Mouse (Mus musculus) midbrain, embryonic 14.5 days (tissue): Measurements from ENCODE around the gene Cmtm1. TPM values are rescaled to one million over a fixed set of nuclear protein-coding genes. Genes with fewer than 3 reads are reported as not detected.
A peak's percentile ranks its signal among the peaks of the same experiment; 100 is the strongest.
"Not testable (repeated sequence)": the region's sequence is repeated elsewhere in the genome, so short reads cannot be mapped to it uniquely, and the experiment has no call there.

Source experiments
- ATAC-seq: fragments of 200-750 bp; cut with Nextera tagmentation; 2 replicates; pipeline ENCODE4 v1.8.0; 2017; ENCODE audit warnings: moderate number of reproducible peaks, moderate library complexity; ENCODE audit not compliant: low FRiP score, low TSS enrichment
- DNase-seq: peaks from one replicate; pipeline ENCODE4 v3.0.0-alpha.2; 2015
- H3K27ac ChIP-seq: fragments of 300-500 bp; sonication (generic); replicated peaks from 2 replicates; pipeline ENCODE4 v1.5.1; 2014; ENCODE audit warnings: mild to moderate bottlenecking, low read depth, low read length, moderate library complexity
- H3K27me3 ChIP-seq: fragments of 300-500 bp; sonication (generic); 2 replicates; pipeline ENCODE4 v1.6.1; 2014; ENCODE audit warnings: low read length, control low read depth, mixed read lengths; ENCODE audit not compliant: control insufficient read depth, insufficient read depth
- H3K36me3 ChIP-seq: fragments of 300-500 bp; sonication (generic); 2 replicates; pipeline ENCODE4 v1.6.1; 2014; ENCODE audit warnings: low read length, control low read depth; ENCODE audit not compliant: control insufficient read depth, insufficient read depth
- H3K4me1 ChIP-seq: fragments of 300-500 bp; sonication (generic); 2 replicates; pipeline ENCODE4 v1.6.1; 2014; ENCODE audit warnings: mild to moderate bottlenecking, antibody characterized with exemption, low read length, control low read depth; ENCODE audit not compliant: control insufficient read depth, insufficient read depth
- H3K4me2 ChIP-seq: fragments of 300-500 bp; sonication (generic); 2 replicates; pipeline ENCODE4 v1.6.1; 2014; ENCODE audit warnings: mild to moderate bottlenecking, low read length, moderate library complexity
- H3K4me3 ChIP-seq: fragments of 300-500 bp; sonication (generic); replicated peaks from 2 replicates; pipeline ENCODE4 v1.5.1; 2014; ENCODE audit warnings: low read depth, low read length
- H3K9ac ChIP-seq: fragments of 300-500 bp; sonication (generic); replicated peaks from 2 replicates; pipeline ENCODE4 v1.6.1; 2014; ENCODE audit warnings: mild to moderate bottlenecking, low read length, moderate library complexity
- H3K9me3 ChIP-seq: fragments of 300-500 bp; sonication (generic); 2 replicates; pipeline ENCODE4 v1.6.1; 2016; ENCODE audit warnings: low read length, control low read depth, mixed read lengths; ENCODE audit not compliant: control insufficient read depth
- WGBS: fragments of 180-500 bp; shearing (Covaris S2); extraction: QIAGEN DNeasy Blood & Tissue Kit; methylation state at CpG from one replicate; pipeline ENCODE4 v1.1.7; 2014; 5-methylcytosine and 5-hydroxymethylcytosine counted together
- polyA plus RNA-seq: library from polyadenylated mRNA; unstranded; fragments of >200 nt; fragmentation: Nextera tagmentation; extraction: Ambion mirVana; gene quantifications from 2 replicates; pipeline ENCODE4 v1.2.1, GENCODE M21; 2014

The Cmtm1 gene
- polyA plus RNA-seq = not detected in 2 replicates

DNA sequence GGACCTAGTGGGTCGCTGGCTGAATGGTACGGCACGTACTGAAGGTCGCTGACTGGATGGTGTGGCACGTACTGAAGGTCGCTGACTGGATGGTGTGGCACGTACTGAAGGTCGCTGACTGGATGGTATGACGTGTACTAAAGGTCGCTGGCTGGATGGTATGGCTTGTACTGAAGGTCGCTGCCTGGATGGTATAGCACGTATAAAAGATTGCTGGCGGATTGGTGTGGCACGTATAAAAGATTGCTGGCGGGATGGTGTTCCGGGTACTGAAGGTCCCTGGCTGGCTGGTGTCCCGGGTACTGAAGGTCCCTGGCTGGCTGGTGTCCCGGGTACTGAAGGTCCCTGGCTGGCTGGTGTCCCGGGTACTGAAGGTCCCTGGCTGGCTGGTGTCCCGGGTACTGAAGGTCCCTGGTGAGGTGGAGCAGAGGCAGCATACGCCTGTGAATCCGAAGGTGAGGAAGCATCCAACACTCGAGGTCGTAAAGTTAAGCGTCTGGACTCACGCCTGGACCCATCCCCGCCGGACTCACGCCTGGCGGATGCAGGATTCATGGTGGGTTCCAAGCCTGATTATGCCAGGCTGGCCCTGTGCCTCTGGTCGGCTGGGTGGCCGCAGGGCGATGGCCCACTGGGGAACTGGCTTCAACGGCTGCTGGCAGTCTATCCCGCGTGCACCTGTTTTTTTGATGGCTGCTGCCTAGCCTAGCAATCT, at the start of gene Cmtm1, which contains the start of gene Gm45711:
Gene Cmtm1, minus strand, starts transcription at position 705 of the 715 bp plus-strand sequence.
Gene Gm45711, minus strand, starts transcription at position 641 of the 715 bp plus-strand sequence.
- not testable (repeated sequence) for H3K4me1 ChIP-seq, H3K36me3 ChIP-seq, H3K9me3 ChIP-seq, ATAC-seq, H3K4me3 ChIP-seq, DNase-seq, H3K27ac ChIP-seq, H3K27me3 ChIP-seq, H3K4me2 ChIP-seq, H3K9ac ChIP-seq
- WGBS = 93% methylated on average over 36 of the region's 36 CpGs

DNA sequence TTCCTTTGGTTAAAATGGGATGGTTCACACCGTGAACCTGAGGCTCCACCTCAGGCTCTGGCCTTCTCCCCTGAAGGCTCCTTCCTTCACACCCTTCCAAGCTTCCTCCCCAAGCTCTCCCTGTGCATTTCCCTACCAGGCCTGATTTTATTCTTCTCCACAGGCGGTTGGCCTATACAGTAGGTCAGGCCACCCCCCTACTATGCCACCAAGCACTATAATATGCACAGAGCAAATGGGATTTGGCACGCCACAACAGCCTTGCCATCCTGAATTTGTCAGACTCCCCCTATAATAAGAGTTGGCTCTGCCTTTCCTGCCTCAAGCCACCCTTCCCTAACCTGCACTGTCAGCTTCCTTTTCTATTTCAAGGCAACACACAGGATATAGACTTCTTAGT, 48.7 kb upstream of the Cmtm1 start:
- DNase-seq (no peak), ATAC-seq (no peak)
- H3K4me1 ChIP-seq = 0 out of 2 replicates have a peak, but pooled peaks cover 3% of the 10 kb centered on the region
- H3K27ac ChIP-seq = no peak overlapping the region
- H3K9me3 ChIP-seq = no peaks in the 10 kb centered on the region
- H3K36me3 ChIP-seq = peaks cover 15% of the 10 kb centered on the region; the same call in 1 of the 2 replicates
- no peaks in the 10 kb centered on the region for H3K27me3 ChIP-seq
- H3K4me3 ChIP-seq = no peak overlapping the region
- no peak overlapping the region for H3K9ac ChIP-seq
- 52% methylated on average over 3 of the region's 3 CpGs for WGBS
- H3K4me2 ChIP-seq = no peak overlapping the region

DNA sequence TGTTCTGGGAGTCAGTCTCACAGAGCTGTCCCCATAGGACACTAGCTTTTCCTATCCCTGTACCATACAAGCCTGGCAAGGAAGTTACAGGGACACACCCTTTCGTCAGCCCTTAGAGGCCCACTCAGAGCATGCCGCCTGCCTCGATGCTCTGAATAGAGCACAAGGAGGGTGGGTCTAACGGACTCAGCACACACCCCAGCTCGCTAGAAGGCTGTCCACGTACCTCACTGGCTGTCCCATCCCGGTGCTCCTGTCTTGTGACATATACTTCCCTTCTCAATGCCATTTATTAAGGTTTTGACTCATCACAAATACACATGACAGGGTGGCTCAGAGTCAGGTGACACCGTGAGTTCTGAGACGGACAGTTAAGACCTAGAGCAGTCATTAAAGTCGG, 44.6 kb upstream of the Cmtm1 start:
- no peak overlapping the region for H3K4me2 ChIP-seq
- 94% methylated on average over 10 of the region's 10 CpGs for WGBS

DNA sequence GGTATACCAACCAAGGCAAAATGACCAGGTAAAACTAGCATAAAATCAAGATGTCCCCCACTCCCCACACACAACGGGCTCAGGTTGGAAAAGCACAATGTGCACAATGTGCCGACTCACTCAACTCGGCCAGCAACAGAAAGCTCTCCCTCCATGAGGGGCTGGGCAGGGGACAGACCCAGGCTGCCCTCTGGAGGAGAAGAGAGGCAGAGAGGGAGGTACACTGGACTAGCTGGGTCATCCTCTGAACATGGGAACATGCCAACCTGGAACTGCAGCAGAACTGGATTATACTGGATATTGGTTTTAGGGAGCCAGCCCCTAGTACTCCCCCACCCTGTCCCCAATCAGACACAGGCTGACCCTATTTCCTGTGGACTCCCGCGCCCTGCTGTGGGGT, 43.2 kb upstream of the Cmtm1 start:
- no peaks in the 10 kb centered on the region for H3K27me3 ChIP-seq
- H3K4me2 ChIP-seq = no peak overlapping the region
- 49% methylated on average over 5 of the region's 5 CpGs for WGBS
- peaks cover 15% of the 10 kb centered on the region; the same call in 1 of the 2 replicates for H3K36me3 ChIP-seq
- no peaks in the 10 kb centered on the region for H3K4me1 ChIP-seq
- H3K9ac ChIP-seq = no peak overlapping the region
- ATAC-seq = peak; percentile 37; the same call in 1 of the 2 replicates
- no peak overlapping the region for H3K4me3 ChIP-seq
- no peaks in the 10 kb centered on the region for H3K9me3 ChIP-seq
- H3K27ac ChIP-seq = peak overlapping the region; percentile 49; the same call in 1 of the 2 replicates
- no peak for DNase-seq

More for the DNA sequence above, 44.6 kb upstream of the Cmtm1 start:
- ATAC-seq (no peak), DNase-seq (no peak)
- H3K36me3 ChIP-seq = peaks cover 15% of the 10 kb centered on the region; the same call in 1 of the 2 replicates
- H3K27ac ChIP-seq = no peak overlapping the region
- H3K9ac ChIP-seq = no peak overlapping the region
- 0 out of 2 replicates have a peak, but pooled peaks cover 1% of the 10 kb centered on the region for H3K4me1 ChIP-seq
- H3K9me3 ChIP-seq = no peaks in the 10 kb centered on the region
- no peak overlapping the region for H3K4me3 ChIP-seq
- H3K27me3 ChIP-seq = no peaks in the 10 kb centered on the region

DNA sequence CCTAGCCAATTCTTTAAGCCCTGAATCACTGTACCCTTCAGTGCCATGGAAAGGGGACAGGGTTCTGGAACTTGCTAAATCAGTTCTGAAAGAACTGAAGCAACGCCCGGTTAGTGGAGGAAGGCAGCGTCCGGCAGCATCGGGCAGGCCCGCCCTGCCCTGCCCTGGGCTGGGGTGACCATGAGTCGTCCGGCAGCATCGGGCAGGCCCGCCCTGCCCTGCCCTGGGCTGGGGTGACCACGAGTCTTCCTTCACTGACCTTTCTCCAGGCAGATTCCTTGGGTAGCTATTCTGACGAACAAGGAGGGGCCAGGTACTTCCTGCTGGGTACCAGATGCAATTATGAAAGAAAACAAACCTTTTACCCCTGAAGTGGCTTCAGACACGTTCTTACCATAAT, 40.1 kb upstream of the Cmtm1 start:
- H3K27ac ChIP-seq = no peak overlapping the region
- no peak for DNase-seq
- WGBS = 88% methylated on average over 13 of the region's 13 CpGs
- no peaks in the 10 kb centered on the region for H3K27me3 ChIP-seq
- ATAC-seq = no peak
- no peaks in the 10 kb centered on the region for H3K9me3 ChIP-seq
- no peaks in the 10 kb centered on the region for H3K4me1 ChIP-seq
- H3K36me3 ChIP-seq = peaks cover 7% of the 10 kb centered on the region; the same call in 1 of the 2 replicates
- H3K4me3 ChIP-seq = no peak overlapping the region
- H3K9ac ChIP-seq = no peak overlapping the region
- no peak overlapping the region for H3K4me2 ChIP-seq

DNA sequence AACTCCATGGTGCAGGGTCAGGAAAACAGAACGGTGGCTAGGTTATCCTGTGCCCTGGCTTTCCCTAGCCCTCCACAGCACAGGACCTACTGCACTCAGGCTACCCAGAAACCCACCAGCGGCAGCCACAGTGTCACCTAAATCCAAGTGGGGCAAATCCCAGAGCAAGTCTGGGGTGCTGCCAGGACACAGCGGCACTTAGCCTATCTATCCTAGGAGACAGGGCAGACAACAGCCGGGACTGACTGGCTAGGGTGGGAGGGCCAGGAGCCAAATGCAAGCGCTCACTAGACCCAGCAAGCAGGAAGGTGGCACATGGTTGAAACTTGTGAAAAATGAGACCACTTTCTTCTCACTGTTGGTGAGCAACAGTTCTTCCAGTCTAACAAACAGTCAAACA, 39.0 kb upstream of the Cmtm1 start:
- H3K36me3 ChIP-seq = no peaks in the 10 kb centered on the region
- no peaks in the 10 kb centered on the region for H3K27me3 ChIP-seq
- no peak overlapping the region for H3K4me3 ChIP-seq
- no peak overlapping the region for H3K4me2 ChIP-seq
- WGBS = 88% methylated on average over 5 of the region's 5 CpGs
- no peaks in the 10 kb centered on the region for H3K4me1 ChIP-seq
- ATAC-seq (no peak), DNase-seq (no peak)
- no peaks in the 10 kb centered on the region for H3K9me3 ChIP-seq
- H3K27ac ChIP-seq = no peak overlapping the region
- no peak overlapping the region for H3K9ac ChIP-seq

DNA sequence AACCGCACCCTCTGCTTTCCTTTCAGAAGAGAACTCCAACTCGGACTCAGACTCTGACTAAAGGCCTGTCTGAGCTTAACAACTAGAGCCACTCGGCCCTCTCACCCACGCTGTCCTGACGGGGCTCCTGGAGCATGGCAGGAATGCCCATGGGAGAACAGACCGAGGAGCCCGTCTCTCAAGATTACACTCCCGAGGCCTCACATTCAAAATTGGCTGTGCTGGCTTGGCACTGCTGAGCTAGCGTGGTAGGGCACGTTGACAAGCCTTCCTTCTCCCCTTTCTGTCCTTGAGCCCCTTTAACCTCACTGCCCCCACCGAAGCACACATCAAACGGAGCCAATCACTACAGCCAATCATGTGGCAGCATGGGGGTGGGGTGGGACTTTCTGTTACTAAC, 36.8 kb upstream of the Cmtm1 start:
- no peaks in the 10 kb centered on the region for H3K9me3 ChIP-seq
- 53% methylated on average over 12 of the region's 12 CpGs for WGBS
- no peak overlapping the region for H3K4me2 ChIP-seq

DNA sequence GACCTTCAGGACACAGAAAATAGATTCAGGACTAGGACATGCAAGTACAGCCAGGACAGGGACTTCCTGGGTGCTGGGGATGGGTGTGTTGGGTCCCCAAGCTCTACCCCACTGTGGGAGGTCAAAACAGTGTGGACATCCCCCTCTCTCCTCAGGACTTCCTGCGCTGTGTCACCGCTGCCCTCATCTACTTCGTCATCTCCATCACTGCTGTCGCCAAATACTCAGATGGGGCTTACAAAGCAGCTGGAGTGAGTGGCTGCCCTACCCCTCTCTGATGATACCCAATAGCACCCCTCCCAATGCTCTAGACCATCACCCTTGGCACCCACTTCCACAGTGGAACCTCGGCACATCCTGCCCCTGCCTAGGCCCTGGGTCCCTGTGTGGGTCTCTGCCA, 34.7 kb upstream of the Cmtm1 start:
- ATAC-seq (no peak), DNase-seq (no peak)
- Histone ChIP-seq H3K4me3 (no peak overlapping the region), H3K4me1 (0 out of 2 replicates have a peak, but pooled peaks cover 7% of the 10 kb centered on the region), H3K27me3 (no peaks in the 10 kb centered on the region), H3K27ac (no peak overlapping the region), H3K4me2 (no peak overlapping the region), H3K9ac (no peak overlapping the region), H3K36me3 (no peaks in the 10 kb centered on the region), H3K9me3 (no peaks in the 10 kb centered on the region)
- WGBS = 92% methylated on average over 5 of the region's 5 CpGs

More for the DNA sequence above, 36.8 kb upstream of the Cmtm1 start:
- Histone ChIP-seq H3K27me3 (no peaks in the 10 kb centered on the region), H3K36me3 (no peaks in the 10 kb centered on the region), H3K27ac (no peak overlapping the region), H3K4me3 (no peak overlapping the region), H3K4me1 (no peaks in the 10 kb centered on the region), H3K9ac (no peak overlapping the region)
- ATAC-seq (no peak), DNase-seq (no peak)

DNA sequence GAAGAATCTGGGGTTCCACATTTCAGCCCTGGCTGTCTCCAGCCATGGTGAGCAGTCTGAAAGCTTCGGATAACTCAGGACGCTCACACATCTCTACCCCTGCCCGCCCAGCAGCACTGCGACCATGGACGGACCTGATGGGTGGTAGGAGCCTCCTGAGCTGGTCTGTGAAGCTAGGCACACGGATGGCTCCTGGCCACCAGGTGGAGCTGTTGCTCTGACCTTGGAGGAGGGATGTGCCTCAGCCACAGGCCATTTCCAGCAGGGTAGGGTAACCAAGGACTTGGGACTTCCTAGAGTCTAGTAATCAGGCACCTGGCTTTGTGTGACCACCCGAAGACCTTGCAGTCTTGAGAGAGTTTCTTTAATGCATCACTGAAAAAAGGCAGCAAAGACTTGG, 34.0 kb upstream of the Cmtm1 start:
- ATAC-seq = peak; percentile 54; the same call in 1 of the 2 replicates
- WGBS = 14% methylated on average over 7 of the region's 7 CpGs

More for the DNA sequence above, 34.0 kb upstream of the Cmtm1 start:
- no peak overlapping the region for H3K9ac ChIP-seq
- no peaks in the 10 kb centered on the region for H3K9me3 ChIP-seq
- H3K4me2 ChIP-seq = no peak overlapping the region
- 0 out of 2 replicates have a peak, but pooled peaks cover 7% of the 10 kb centered on the region for H3K4me1 ChIP-seq
- H3K4me3 ChIP-seq = no peak overlapping the region
- peak; percentile 93 for DNase-seq
- no peak overlapping the region for H3K27ac ChIP-seq
- no peaks in the 10 kb centered on the region for H3K27me3 ChIP-seq
- H3K36me3 ChIP-seq = no peaks in the 10 kb centered on the region
